Mouse (Mus musculus) cortical plate, adult 2 months (tissue): Measurements from ENCODE around the gene Alkbh4. TPM values are rescaled to one million over a fixed set of nuclear protein-coding genes. Genes with fewer than 3 reads are reported as not detected.

Experiments used
- H3K27ac ChIP-seq: fragments of 200-500 bp; 2 replicates; pipeline ENCODE4 v1.5.1; 2012; ENCODE audit warnings: low read length, control low read depth, inconsistent platforms; ENCODE audit not compliant: insufficient read depth
- H3K4me1 ChIP-seq: fragments of 200-500 bp; 2 replicates; pipeline ENCODE4 v1.6.1; 2011; ENCODE audit warnings: low read length; ENCODE audit not compliant: control insufficient read depth, insufficient read depth
- H3K4me3 ChIP-seq: fragments of 200-500 bp; 2 replicates; pipeline ENCODE4 v1.5.1; 2011; ENCODE audit warnings: mild to moderate bottlenecking, low read length, control low read depth; ENCODE audit not compliant: insufficient read depth
- CTCF ChIP-seq: fragments of 200-500 bp; IDR thresholded peaks from 2 replicates; pipeline ENCODE4 v1.5.1; 2011; ENCODE audit warnings: mild to moderate bottlenecking, control low read depth, low read length; ENCODE audit not compliant: insufficient read depth; ENCODE audit errors: extremely low read depth
- POLR2A ChIP-seq: fragments of 200-500 bp; IDR thresholded peaks from 2 replicates; pipeline ENCODE4 v1.6.1; 2011; ENCODE audit warnings: mild to moderate bottlenecking, low read length, control low read depth; ENCODE audit not compliant: insufficient read depth; ENCODE audit errors: extremely low read depth
- polyA plus RNA-seq: library from polyadenylated mRNA; depleted of rRNA; stranded (reverse); fragments of >200 nt; gene quantifications from 2 replicates; pipeline ENCODE4 v1.2.3, GENCODE M21; 2012; rRNA removed

Alkbh4 gene
- 10.4 and 11.3 TPM in 2 replicates for polyA plus RNA-seq

DNA sequence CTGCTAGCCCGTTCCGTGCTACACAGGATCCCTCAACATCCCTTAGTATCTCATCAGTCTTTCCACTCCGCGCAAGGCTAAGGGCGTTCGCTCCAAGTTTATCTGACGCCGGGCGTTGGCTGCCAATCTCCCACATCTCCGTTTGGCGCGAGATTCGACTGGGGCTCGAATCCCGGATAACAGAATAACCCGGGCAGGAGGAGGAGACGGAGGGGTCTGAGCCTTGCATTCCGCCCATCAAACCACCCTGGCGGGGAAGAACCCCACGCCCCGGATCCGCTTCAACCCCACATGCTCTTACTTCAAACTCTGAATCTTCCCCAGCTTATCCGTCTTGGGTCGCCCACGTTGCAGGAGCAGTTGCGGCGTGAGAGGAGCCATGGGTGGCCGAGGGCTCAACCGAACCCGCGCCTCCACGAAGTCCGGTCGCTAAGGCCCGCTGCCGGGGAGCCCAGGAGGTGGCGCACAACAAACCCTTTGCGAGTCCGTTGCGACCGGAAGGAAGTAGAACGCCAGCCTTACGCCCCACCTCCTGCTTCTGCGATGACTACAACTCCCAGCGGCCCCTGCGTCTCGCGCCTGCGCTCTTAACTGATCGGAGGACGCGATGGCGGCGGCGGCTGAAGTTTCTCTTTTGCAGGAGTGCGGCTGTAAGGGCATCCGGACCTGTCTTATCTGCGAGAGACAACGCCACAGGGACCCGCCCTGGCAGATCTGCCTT lies at the start of gene Alkbh4, which contains the start of gene Lrwd1:
Alkbh4 (plus strand) TSS at position 576 of the 721 bp plus-strand sequence.
Lrwd1 (minus strand) TSS at position 504 of the 721 bp plus-strand sequence.
- Histone ChIP-seq H3K4me1 (0 out of 2 replicates have a peak, but pooled peaks cover 1% of the 10 kb centered on the region), H3K27ac (no peak within 1 kb of the TSS), H3K4me3 (peak within 1 kb of the TSS; percentile 59)
- peak; percentile 30; the same call in 1 of the 2 replicates for TF ChIP-seq CTCF
- TF ChIP-seq POLR2A, result peak; percentile 70; the same call in 1 of the 2 replicates

DNA sequence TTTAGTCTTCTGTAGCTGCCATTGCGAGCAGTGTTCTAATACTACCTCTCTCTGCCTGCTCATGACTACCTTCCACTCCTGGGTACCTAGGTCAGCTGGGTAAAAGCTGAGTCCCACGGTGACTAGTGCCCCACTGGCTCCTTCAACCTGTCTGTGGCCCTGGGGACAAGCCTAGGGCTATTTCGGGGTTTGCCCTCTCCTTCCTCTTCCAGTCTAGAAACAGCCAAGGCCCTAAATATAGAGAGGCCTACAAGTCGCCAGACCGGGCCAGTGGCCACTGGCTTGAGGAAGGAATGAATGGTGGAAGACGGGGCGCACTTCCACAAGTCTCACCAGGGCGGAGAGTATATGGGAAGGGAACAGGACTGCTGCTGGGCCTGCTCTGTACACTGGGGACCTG lies 49.7 kb upstream of the Alkbh4 start:
- H3K4me3 ChIP-seq, result no peak overlapping the region
- TF ChIP-seq CTCF, result no peak
- TF ChIP-seq POLR2A, result no peak

DNA sequence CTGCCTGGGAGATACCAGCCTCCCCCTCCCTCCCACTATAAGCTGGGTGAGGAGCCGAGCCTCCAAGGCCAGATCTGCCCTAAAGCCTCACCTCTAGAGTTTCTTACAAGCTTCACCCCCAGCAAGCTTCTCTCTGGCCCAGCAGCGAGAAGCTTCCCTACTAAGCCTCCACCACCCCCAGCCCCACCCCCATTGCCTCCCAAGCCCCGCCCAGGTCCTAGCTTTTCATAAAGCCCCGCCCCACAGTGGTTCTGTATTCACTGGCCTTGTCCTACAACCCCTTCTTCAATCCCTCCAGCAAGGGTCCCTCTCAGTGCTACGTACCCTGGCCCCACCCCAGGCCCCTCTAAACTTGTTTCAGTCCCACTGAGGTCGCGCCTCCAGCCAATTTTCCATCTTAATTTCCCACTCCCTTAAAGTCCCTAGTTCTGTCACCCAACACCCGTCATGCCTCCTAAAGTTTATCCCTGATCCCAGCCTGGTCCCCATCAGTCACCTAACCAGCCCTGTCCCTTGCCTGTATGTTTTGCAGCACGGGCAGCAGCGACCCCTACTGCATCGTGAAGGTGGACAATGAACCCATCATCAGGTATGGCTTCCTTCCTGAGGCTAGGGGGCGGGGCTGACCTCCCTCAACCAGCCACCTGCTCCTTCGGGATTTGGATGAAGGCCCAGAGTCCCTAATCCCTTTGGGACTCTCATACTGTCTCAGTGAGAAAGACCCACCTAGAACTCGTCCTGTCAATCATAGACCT lies 46.9 kb upstream of the Alkbh4 start:
- Histone ChIP-seq H3K4me3 (no peak overlapping the region), H3K4me1 (no peaks in the 10 kb centered on the region), H3K27ac (no peak overlapping the region)
- TF ChIP-seq POLR2A (no peak), CTCF (no peak)

More for the DNA sequence above, 49.7 kb upstream of the Alkbh4 start:
- peaks cover 2% of the 10 kb centered on the region; the same call in 1 of the 2 replicates for H3K4me1 ChIP-seq
- no peak overlapping the region for H3K27ac ChIP-seq

DNA sequence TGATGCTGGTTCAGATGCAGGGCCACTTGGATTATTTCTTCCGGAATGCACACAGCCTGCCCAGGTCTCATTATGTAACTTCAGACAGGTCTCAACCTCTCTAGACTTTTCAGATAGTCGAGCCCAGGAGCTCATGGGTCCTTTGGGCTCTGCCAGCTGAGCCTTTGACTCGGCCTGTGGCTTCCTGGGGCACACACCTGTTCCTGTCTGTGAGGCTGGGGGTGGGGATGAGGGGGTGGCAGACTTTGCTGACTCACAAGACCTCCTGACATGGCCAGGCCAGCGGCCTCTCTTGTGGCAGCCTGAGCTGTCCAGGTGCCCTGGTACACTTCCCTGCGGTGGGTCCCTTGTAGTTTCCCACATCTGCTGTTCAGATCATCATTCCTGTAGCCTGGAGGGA lies 44.0 kb upstream of the Alkbh4 start:
- Histone ChIP-seq H3K4me1 (no peaks in the 10 kb centered on the region; the same call in 1 of the 2 replicates), H3K4me3 (no peak overlapping the region), H3K27ac (no peak overlapping the region)
- TF ChIP-seq CTCF, result no peak
- TF ChIP-seq POLR2A, result no peak

DNA sequence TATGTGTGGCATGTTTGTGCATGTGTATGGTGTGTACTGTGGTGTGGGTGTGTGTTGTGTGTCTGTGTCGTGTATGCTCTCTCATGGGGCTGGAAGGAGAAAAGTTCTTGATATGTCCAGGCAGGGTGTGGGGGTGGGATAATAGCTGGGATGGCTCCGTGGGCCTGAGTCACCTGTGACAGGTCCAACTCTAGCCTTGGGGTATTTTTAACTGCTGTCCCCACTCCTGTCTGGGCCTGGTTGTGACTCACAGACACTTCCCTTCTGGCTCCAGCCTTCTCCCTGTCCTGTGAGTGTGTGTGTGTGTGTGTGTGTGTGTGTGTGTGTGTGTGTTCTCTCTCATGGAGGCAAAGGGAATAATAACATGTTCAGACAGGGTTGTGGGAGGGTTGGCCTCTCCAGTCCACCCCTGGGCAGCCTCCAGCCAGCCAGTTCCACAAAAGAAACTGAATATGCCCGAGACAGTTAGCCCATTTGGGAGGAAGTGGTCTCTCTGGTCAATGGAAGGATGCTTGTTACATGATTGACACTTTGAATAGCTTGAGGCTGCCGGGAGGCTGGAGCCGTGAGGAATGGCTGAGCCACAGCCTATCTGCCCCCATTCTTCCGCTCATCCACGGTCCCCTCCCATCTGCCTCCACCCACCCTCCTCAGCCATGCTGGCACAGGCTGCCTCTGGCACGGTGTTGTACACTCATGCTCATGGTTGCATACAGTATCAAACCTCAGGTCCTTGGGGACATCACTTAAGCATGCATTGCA lies 41.5 kb upstream of the Alkbh4 start:
- no peak for TF ChIP-seq POLR2A
- TF ChIP-seq CTCF, result no peak
- Histone ChIP-seq H3K27ac (no peak overlapping the region), H3K4me3 (no peak overlapping the region), H3K4me1 (no peaks in the 10 kb centered on the region; the same call in 1 of the 2 replicates)

DNA sequence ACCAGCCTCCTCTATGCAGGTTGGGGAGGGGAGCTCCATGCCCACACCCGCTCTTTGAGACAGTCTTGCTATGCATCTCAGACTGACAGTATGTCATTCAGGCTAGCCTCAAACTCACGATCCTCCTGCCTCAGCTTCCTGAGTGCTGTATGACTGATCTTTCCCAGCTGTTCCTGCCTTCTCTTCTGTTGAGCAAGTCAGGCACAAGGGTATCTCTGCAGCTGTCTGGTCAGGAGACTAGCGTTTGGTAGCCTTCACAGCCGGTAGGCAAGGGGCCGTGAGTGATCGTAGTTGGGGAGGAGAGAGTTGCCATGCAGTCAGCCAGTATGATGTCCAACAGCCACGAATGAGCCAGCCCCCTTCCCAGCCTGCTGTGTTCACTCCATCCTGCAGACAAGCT lies 40.9 kb upstream of the Alkbh4 start:
- H3K4me3 ChIP-seq, result no peak overlapping the region

DNA sequence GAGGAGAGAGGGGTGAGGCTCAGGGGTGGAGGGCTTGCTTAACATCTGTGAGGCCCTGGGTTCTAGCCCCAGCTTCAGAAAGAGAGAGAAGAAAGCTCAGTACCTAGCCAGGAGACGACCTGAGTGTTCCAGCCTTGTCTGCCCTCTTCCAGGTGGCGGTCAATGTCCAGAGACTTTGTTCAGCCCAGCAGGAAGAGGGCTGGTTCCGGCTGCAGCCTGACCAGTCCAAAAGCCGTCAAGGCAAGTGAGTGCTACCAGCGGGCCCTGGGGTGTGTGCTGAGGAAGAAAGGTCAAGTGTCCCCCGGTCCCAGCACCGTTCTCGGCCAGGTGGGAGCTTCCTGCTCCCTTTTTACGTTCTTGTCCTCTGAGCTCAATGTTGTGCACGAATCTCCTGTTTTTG lies 37.4 kb upstream of the Alkbh4 start:
- no peak for TF ChIP-seq POLR2A
- TF ChIP-seq CTCF, result no peak
- no peak overlapping the region for H3K27ac ChIP-seq
- no peaks in the 10 kb centered on the region; the same call in 1 of the 2 replicates for H3K4me1 ChIP-seq
- H3K4me3 ChIP-seq, result no peak overlapping the region

More for the DNA sequence above, 40.9 kb upstream of the Alkbh4 start:
- no peaks in the 10 kb centered on the region; the same call in 1 of the 2 replicates for H3K4me1 ChIP-seq
- no peak overlapping the region for H3K27ac ChIP-seq
- TF ChIP-seq POLR2A (no peak), CTCF (no peak)

DNA sequence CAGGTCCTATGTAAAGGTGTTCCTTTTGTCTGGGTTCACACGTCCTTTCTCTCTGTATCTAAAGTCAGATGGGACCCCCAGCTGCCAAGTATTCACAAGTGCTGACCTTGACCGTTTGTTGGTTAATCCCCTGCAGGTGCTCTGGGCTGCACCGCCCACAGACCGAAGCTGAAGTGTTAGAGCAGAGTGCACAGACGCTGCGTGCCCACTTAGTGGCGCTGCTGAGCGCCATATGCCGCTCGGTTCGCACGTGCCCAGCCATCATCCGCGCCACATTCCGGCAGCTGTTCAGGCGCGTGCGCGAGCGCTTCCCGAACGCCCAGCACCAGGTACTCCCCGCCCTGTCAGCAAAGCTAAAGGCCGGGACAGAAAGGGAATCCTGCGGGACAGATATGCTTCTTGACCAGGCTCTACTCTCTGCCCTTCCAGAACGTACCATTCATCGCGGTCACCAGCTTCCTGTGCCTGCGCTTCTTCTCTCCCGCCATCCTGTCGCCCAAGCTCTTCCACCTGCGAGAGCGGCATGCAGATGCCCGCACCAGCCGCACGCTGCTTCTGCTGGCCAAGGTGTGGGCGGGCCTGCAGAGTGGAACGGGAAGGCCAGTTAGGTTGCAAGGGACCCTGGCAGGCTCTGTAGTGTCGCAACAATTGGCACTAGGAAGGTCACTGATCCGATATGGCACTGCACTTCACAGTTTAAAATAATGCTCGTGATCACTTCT lies 33.7 kb upstream of the Alkbh4 start:
- Histone ChIP-seq H3K4me1 (no peaks in the 10 kb centered on the region), H3K27ac (no peak overlapping the region), H3K4me3 (peak overlapping the region; percentile 32)
- TF ChIP-seq CTCF, result peak; percentile 76
- no peak for TF ChIP-seq POLR2A
